Mouse (Mus musculus) retina, embryonic 14.5 days (tissue): ENCODE measurements around the gene Fam172a.

ENCODE experiments used
- DNase-seq: peaks from one replicate; pipeline ENCODE4 v3.0.0-alpha.2; 2015; ENCODE audit warnings: low spot score

Fam172a gene

DNA sequence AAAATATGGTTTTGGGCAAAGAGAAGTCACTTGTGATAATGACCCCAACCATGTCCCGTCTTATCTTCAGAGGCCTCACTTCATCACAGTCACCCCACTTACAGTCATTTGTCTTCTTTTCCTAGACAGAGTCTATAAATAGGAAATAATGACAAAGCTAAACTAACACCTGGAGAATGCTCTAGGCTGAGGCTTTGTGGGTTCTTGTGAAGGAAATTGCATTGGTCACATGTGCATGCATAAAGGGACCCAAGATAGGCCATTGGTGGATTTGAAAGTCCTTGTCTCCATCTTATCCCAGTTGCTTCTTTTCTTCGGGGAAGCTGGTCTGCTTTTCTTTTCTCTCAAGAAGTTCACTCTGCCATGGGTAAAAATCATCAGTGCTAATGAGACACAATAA, 400.5 kb downstream of the Fam172a start:
- no peak for DNase-seq

DNA sequence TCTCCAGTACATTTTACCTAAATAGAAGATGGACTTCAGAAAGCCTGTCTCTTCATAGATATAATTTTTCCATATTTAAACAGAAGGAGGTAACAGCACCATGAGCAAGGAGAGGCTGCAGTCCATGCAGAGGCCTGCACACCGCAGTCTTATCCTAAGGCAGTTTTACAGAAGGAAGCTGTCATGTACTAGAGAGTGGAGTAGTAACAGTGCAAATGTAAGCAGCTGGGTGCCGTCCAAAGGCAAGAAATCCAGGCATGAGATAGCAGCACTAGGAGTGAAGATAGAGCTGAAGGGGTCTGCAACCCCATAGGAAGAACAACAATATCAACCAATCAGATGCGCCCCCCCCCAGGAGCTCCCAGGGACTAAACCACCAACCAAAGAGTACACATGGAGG, 403.0 kb downstream of the Fam172a start:
- DNase-seq = no peak

DNA sequence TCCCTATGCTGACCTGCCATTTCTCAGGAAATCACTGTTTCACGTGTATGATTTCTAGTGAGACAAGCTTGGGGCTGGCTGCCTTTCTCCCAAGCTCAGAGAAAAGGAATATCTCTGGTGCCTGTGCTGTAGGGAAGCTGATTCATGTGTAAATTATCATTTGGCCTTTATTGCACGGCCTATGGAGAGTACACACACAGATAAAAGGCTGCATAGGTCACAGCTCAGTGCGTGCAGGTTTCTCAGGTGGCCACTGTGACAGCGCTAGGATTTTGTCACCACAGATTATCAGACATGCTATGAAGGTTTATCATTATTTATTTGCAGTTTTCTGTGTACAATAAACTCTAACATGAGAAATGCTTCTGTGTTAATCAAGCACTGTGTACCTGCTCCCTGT, 408.8 kb downstream of the Fam172a start:
- DNase-seq = no peak

DNA sequence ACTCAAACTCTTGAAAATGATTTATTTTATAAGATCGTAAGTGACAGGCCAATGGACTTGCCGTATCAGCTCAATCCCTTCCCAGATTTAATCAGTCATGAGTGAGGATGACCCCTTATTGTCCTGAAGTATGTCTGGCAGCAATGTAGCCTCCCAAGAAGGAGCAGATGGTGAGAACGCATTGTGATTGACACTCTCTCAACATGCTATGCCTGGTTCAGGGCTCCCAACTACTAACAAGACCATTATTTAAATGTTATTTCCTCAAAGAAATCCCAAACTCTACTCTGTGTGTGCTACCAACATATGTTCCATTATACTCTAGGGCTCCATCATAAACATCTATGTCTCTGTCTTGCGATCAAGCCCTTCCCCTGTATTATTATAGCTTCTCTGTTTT, 412.1 kb downstream of the Fam172a start:
- no peak for DNase-seq

DNA sequence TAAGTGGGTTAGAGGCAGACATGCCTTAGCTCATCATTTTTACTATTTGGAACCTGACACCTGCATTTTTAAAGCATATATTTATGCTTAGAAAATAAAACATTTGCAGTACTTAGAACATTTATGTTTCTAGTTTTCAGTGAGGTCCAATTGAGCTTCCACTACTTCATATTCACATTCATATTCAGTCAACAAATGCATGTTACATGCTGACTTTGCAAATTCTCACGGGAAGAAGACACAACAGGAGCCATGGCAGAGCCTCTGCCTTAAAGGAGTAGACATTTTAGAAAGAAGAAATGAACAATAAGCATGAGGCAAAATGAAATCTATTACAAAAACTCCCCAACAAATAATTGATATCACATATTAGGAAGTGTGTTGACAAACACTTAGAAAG, 416.9 kb downstream of the Fam172a start:
- no peak for DNase-seq

DNA sequence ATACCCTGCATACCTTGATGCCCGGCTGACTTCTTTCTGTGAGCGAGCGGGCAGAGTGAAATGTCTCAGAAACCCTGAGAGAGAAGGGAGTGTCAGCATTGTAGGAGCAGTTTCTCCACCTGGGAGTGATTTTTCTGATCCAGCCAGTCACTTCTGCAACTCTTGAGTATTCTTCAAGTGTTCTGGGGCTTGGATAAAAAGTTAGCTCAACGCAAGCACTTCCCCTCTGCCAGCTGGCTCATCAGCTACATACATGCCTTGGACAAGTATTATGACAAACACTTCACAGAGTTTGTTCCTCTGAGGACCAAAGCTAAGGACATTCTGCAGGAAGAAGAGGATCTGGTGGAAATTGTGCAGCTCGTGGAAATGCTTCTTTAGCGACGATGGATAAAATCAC, 420.2 kb downstream of the Fam172a start:
- DNase-seq = no peak

DNA sequence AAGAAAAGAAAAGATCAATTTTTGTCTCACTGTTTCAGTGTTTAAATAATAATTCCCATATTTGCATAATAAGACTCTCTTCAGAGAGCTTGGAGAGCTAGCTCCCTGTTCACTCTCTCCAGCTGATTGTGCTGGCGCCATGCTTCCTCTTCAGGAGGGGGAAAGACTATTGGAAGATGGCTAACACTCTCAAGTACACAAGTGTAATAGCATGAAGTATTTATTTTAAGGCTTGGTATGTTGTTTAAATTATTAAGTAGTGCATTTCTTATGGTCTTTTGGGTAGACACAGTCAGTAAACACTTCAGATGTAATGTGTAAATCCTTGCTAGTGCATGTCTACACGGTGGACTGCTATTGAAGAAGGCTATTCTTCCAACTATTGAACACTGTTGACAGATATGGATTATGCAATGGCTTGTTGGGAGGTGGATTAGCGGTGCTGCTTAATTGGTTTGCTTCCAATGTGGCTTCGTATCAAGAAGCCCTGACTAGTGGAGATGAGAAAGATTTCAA, 422.1 kb downstream of the Fam172a start:
- DNase-seq = no peak

DNA sequence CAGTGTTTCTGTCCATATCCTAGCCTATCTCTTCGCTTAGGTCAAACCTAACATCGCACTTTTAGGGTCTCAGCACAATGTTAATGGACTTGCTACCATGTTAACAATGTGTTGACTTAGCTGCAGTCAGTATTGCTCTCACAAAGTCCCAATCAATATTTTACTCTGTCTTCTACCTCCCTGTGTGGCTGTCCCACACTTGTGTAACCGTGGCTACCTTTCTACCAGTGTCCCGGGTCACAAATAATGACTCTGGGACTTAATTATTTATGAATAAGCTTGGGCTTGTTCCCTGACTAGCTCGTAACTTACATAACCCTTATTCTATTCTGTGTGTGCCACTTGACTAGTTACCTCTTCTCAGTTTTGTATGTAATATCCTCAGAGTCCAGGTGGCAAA, 455.6 kb downstream of the Fam172a start:
- no peak for DNase-seq

DNA sequence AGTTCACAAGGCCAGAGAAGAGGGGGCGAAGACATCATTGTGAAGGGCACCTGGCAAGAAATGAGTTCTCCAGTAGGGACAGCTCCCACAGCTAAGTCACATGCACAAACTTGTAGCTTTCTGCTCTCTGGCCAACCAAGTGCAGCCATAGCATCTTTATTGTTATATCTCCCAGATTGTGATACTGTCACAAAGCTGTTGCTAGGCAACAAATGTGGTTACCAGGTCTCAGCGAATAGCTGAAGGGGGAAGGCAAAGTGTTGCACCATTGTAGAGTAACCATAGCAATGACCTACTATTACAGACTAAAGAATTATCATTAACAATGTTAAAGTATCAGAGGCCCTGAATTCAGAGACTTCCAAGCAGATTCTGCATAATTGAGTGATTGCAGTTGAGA, 460.3 kb downstream of the Fam172a start:
- DNase-seq = peak; percentile 87

DNA sequence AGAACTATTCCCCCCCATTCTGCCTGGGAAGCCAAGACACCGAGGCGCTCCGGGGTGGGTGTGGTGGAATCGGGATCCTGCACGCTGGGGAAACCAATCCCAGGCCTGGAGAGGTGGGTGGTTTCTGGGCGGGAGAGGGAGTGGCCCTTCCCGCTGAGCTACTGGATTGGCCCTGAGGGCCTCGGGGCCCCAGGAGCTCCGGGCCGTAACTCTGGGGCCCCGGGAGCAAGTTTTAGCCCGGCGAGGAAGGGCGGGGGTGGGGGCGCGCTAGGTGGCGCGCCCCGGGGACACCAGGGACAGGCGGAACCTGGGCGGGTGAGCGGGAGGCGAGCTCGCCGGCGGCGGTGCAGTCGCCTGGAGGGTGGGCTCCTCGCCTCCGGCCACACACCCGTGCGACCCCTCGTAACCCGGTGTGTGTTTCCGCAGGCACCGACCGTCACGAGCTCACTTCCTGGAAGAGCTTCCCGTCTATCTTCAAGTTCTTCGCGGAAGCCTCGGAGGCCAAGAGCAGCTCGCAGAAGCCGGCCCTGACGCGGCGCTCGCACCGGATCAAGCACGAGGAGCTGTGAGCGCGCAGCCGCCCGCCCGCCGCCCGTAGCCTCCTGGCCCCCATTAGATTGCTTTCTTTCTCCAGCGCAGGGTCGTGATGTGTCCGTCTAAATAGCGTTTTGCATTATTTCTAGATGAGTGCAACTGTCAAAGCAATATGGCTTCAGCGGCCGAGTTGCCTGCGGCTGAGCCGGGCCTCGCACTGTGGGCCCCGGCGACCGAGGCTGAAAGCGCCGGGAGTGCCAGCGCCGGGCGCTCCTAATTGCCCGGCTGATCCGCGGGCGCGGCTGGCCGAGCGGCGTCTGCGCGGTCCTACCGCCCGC, 461.5 kb downstream of the Fam172a start:
- peak; percentile 93 for DNase-seq

DNA sequence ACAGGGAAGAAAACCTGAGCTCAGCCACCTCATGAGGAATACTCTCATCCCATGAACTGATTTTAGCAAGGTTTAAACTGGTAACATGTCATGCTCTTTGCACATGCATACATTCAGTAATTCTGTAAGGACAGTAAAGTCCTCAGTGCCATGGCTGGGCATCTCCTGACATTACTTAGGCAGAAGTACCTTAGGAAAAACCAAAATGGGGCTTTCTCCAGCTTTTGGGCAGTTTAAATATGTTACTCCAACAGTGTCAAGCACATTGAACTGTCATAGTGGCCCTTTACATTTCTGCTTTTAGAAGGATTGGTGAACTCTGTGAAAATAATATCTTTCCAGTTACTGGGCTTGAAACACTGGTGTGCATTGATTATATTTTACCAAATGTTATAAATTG, 463.1 kb downstream of the Fam172a start:
- no peak for DNase-seq

DNA sequence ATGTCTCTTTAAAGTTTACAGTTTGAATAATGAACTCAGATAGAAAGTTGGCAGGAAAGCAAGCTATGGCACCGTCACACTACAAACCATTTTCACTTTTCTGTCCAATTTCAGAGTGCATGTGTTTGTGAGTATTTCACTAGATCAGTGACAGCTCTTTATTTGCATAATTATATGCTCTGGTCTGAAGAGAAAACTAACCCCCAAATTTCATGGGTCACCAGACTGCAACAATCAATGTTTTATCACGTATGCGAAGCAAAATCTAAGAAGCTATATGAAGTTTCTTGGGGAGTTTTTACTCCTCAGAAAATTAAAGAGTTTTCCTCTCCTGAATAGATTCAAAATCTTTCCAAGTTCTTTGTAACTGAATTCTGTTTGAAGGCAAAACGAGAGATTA, 466.3 kb downstream of the Fam172a start:
- DNase-seq = peak; percentile 44

DNA sequence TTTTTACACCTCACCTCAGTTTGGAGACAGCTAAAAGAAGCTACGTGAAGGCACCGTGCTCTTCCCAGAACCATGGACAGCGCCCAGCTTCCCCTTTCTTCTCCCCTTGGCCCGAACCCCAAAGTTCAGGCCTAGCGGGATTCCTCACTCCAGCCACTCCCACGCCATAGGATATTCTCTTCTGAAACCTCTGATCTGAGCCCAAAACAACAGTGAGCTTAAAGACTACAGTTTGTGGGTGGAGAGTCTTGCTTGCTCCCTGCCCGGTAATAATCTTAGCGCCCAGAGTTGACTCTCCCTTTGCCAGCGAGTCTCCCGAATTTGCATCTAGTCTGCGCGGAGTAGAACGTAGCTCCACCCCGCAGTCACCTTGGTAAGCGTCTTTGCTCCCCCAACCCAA, 469.5 kb downstream of the Fam172a start:
- peak; percentile 66 for DNase-seq

DNA sequence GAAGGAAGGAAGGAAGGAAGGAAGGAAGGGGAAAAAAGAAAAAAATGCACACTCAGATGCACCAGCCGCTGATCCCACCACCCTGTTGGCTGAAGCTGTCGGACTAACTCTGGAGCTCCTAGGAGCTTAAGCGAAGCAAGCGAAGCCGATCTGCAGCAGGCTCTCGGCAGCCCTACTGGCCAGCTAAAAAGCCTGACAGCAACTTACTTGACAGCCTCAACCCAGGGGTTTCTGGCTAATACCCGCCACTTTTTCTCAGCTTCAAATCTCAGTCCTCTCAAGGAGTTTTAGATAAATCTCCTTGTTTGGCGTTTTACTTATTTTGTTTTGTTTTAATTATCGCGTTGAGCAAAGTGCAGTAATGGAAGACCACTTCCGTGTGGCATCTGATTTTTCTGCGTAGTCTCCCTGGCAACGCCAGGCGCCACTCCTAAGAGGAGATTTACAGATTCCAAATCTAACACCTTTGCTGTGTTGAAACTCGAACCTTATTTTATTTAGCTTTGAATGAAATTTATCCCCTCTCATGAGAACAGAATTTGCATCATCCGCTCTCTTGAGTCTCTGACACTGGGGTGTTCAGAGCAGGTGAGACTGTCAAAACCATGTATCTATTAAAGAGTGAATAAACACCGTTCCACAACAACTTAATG, 470.3 kb downstream of the Fam172a start:
- DNase-seq = peak; percentile 67

DNA sequence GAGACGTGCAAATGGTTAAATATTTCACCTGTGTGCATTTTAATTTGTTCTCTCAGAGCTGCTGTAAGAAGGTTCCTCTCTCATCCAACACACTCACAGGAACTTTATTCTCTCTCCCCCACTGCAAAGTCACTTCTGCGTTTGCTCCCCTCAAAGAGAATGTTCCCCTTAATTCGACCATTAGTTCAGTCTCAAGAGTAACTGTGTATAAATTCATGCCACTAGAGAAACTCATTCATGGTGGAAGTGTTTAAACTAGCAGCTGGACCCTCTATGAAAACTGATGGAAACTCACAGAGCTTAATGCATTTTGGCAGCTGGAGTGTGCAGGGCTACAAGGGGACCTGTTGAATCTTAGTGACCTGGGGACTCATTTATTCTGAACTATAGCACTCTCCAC, 471.0 kb downstream of the Fam172a start:
- peak; percentile 50 for DNase-seq

DNA sequence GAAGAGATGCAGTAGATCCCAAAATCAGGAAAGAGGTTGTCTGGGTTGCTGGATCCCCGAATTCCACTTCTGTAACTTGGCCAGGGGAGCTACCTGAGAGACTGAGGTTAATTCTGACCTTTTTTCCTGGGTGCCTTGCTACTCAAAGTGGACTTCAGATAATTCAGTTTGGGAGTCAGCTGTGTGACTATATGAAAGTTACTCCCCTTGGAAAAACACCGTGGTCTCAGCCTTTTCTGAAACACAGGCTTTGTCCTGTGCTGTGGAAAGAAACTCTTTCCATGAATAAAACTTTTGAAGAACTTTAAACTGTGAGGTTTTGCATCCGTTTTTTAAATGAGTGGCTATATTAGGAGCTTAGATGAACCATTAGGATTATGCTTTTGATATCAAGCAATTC, 472.4 kb downstream of the Fam172a start:
- DNase-seq = no peak

DNA sequence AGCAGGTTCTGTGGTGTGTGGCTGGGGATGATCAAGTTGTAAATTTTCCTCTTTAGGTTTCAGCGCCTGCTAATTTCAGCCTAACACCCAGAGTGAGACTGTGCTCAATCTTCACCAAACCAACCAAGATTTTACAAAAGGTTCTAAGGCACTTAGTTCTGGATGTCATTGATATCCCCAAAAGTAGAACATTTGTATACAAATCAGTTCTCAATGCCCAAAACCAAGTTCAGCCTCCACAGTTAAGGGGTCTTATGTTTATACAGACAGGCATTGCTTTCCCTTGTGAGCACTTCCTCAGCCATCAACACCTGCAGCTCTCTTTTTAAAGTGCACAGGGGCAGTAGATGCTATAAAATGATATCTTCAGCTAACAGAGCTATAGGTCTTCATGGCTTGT, 473.1 kb downstream of the Fam172a start:
- DNase-seq = peak; percentile 3

DNA sequence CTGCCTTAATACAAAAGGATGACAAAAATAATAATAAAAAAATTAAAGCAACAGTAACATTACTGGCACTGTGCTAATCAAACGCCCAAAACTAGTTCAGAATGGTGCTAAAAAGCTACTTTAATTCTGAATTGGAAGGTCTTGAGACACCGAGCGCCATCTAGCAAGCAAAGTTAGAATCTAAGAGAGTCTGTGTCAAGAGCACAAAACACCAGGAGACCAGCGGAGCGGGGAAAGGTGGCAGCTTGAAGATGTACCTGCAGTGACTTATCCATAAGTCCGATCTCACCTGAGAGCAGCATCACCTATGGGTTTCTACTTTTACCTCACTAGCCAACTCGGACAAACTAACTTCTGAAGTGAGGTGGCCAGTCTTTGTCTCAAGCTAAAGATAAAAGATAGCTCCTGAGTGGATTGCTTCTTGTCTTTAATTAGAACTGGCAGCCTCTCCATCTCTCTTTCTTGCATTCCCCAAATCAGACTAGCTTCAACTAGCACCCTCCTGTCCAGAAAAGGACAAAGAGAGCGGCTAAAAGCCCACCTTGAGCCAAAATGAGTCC, 474.1 kb downstream of the Fam172a start:
- DNase-seq = peak; percentile 66

DNA sequence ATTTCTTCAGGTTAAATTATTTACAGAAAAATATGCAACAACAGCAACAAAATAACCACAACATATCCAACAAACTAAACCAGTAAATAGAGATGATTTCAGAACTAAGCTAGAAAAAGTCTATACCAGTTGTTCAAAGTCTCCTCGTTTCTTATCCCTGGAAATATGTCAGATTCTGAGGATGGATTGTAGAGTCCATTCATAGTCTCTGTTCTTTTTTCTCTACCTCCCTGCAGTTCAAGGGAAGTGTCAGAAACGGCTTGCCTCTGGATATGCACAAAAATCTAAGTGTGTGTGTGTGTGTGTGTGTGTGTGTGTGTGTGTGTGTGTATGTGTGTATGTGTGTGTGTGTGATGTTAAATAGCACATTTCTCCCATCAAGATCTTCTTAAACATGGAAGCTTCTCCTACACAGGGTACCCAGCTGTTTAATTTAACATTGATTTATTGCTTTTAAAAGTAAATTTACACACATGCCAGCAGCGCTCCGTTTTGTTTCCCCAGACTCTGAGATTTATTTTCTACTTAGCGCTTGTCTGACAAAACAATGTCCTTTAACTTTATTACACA, 475.6 kb downstream of the Fam172a start:
- no peak for DNase-seq

DNA sequence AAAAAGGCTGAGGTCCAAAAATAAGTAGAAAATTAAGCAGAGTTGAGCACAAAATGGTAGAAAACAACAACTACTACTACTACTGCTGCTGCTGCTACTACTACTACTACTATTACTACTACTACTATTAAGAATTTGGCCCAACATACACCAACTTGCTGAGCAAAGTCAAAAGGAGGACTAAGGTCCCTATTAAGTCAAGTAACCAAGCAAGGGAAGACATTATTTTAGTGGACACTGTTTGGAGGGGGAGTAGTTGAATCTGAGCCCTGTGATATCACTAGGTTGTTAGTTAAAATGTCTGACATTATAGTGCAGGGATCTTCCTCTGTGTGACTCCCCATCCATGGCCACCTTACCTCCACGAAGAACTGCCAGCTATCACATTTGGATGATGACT, 476.2 kb downstream of the Fam172a start:
- DNase-seq = no peak

DNA sequence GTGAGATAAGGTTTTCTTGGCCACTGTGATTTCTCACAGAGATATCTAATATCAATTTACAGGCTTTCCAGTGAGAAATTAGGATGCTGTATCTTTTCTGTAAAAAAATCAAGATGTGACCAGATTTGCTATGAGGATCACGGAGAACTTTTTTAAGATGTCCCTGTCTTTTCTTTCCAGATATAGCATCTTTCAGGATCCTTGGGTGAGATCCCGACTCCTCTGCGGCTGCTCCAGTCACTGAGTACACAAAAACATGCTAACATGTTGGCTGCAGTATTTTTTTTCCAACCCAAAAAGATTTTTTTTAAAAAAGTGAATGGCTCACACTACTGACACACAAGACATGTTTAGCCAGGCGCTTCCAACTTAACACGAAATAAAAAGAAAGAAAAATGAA, 476.9 kb downstream of the Fam172a start:
- no peak for DNase-seq

DNA sequence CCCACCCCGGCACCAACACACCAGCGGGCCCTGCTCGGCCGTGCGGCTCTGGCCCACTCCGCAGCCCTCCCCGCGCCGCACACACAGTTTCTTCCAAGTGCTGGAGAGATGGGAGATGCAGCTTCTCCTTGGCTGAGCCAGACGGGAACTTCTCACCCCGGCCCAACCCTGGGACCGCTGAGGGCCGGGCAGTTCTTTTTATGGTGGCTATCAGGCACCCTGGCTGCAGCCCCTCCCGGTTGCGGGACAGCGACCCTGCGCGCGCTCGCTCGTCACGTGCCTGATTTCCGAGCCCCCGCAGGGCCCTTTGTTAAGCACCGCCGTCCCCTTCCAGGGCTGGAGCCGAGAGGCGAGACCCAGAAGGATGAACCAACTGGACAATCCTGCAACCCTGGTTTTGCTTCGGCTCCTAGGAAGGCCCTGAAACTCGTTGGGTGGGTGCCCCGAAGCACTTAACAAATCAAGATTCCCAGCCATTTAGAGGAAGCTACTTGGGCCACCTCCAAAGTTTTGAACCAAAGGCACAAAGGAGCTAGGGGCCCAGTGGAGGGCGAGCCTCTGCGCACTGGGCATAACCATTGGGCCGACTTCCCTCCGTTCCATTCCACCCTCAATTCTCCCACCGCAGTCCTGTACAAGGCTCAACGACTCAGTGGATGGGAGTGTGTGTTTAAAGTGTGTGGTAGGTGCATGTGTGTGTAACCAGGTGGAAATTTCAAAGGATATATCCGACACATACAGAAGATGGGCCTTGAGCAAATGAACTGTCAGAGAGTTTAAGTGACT, 477.7 kb downstream of the Fam172a start:
- DNase-seq = peak; percentile 69
